Mouse (Mus musculus) liver, postnatal 0 days (tissue): ENCODE measurements around the gene Lmo2.

Experiments
- CTCF ChIP-seq: sonication (generic); IDR thresholded peaks from 2 replicates; pipeline ENCODE4 v1.5.1; 2016; ENCODE audit warnings: antibody characterized with exemption, low read depth
- EP300 ChIP-seq: IDR thresholded peaks from 2 replicates; pipeline ENCODE4 v1.6.1; 2016; ENCODE audit warnings: antibody characterized with exemption, low read depth, mild to moderate bottlenecking

GRCm38 (mm10) chr2:103910601-103911000 lies 47.2 kb upstream of the Lmo2 start:
- TF ChIP-seq CTCF (no peak), EP300 (no peak)
